In genomic region chr4:138972827-138973718, GRCm38 (mm10) we compare ENCODE assay signal across 8 mouse cellular contexts. TPM values are rescaled to one million over a fixed set of nuclear protein-coding genes. Genes with fewer than 3 reads are reported as not detected.
DNase-seq lines count a peak whose midpoint lies in the region; ATAC-seq and TF ChIP-seq lines count a peak whose summit lies in the region.

TSS of gene Tmco4 (plus strand) at chr4:138972888.

- intact Hi-C loops in heart, postnatal 14 days (cut with DNase I) = no loop called here

- H3K27ac ChIP-seq in brown adipose tissue, adult 24 weeks (replicated peaks; ENCODE audit: low read depth, low read length) = peak within 1 kb of the TSS; percentile 95
- no peak within 1 kb of the TSS for H3K27ac ChIP-seq in forebrain, embryonic 13.5 days
- 0 out of 2 replicates have a peak within 1 kb of the TSS, but pooled peaks have one; percentile 18 for H3K27ac ChIP-seq in neural tube, embryonic 13.5 days (replicated peaks)

- 3% methylated on average over 57 of the region's 60 CpGs for WGBS in forebrain, embryonic 13.5 days
- under 1% methylated on average over 60 of the region's 60 CpGs for WGBS in lung, adult 2 months
- 1% methylated on average over 59 of the region's 60 CpGs for WGBS in neural tube, embryonic 13.5 days

- peak within 1 kb of the TSS; percentile 83 for H3K9ac ChIP-seq in forebrain, embryonic 13.5 days
- H3K9ac ChIP-seq in neural tube, embryonic 13.5 days = peak within 1 kb of the TSS; percentile 78

- H3K4me1 ChIP-seq in brown adipose tissue, adult 24 weeks (ENCODE audit: control insufficient read depth, insufficient read depth, insufficient read length, low read length) = peaks cover 12% of the 10 kb centered on the region
- peaks cover 19% of the 10 kb centered on the region for H3K4me1 ChIP-seq in forebrain, embryonic 13.5 days
- H3K4me1 ChIP-seq in lung, adult 2 months (ENCODE audit: control insufficient read depth, insufficient read depth, low read length) = peaks cover 5% of the 10 kb centered on the region; the same call in 1 of the 2 replicates
- H3K4me1 ChIP-seq in neural tube, embryonic 13.5 days (replicated peaks) = peaks cover 19% of the 10 kb centered on the region

- no peaks in the 10 kb centered on the region for H3K9me3 ChIP-seq in forebrain, embryonic 13.5 days (replicated peaks)
- H3K9me3 ChIP-seq in neural tube, embryonic 13.5 days = no peaks in the 10 kb centered on the region

- no peaks in the 10 kb centered on the region for H3K27me3 ChIP-seq in forebrain, embryonic 13.5 days
- no peaks in the 10 kb centered on the region for H3K27me3 ChIP-seq in neural tube, embryonic 13.5 days

- DNase-seq in ES-CJ7 (ENCODE audit: low read depth, low spot score) = peak; percentile 77
- peak; percentile 79 to 80 for DNase-seq in heart, postnatal 14 days
- peak; percentile 81 to 88 for DNase-seq in kidney, postnatal 4 days
- peak; percentile 84 for DNase-seq in lung, adult 2 months
- DNase-seq in thymus, adult 18-20 months = peak; percentile 69 to 80

- H3K4me2 ChIP-seq in forebrain, embryonic 13.5 days = peak within 1 kb of the TSS; percentile 96
- H3K4me2 ChIP-seq in neural tube, embryonic 13.5 days = peak within 1 kb of the TSS; percentile 90

- H3K4me3 ChIP-seq in brown adipose tissue, adult 24 weeks (ENCODE audit: insufficient read depth, low read depth, low read length) = peak within 1 kb of the TSS; percentile 84
- H3K4me3 ChIP-seq in forebrain, embryonic 13.5 days = peak within 1 kb of the TSS; percentile 56
- peak within 1 kb of the TSS; percentile 72 for H3K4me3 ChIP-seq in lung, adult 2 months (replicated peaks; ENCODE audit: extremely low read depth, low read depth, low read length)
- H3K4me3 ChIP-seq in neural tube, embryonic 13.5 days = peak within 1 kb of the TSS; percentile 48

- H3K36me3 ChIP-seq in forebrain, embryonic 13.5 days (ENCODE audit: poor library complexity, severe bottlenecking) = no peaks in the 10 kb centered on the region
- no peaks in the 10 kb centered on the region for H3K36me3 ChIP-seq in neural tube, embryonic 13.5 days

- peak; percentile 88; the same call in 1 of the 2 replicates for TF ChIP-seq POLR2A in lung, adult 2 months (IDR thresholded peaks at IDR 0.05; ENCODE audit: borderline replicate concordance, extremely low read depth, low read depth, low read length)

- peak; percentile 77 for ATAC-seq in forebrain, embryonic 13.5 days
- peak; percentile 64 for ATAC-seq in neural tube, embryonic 13.5 days (ENCODE audit: low read depth)

- no peak for TF ChIP-seq CTCF in lung, adult 2 months (IDR thresholded peaks at IDR 0.05; ENCODE audit: insufficient read depth, low read length)

RNA-seq across cellular contexts. Expression of gene Tmco4, which starts in this region (rescaled TPM):
- 10.3 and 12.2 TPM in 2 replicates for polyA plus RNA-seq in brown adipose tissue, adult 24 weeks (2012; ENCODE audit: insufficient read depth, insufficient read length, missing spikeins)
- polyA plus RNA-seq in forebrain, embryonic 13.5 days (2015; fragmentation: Nextera tagmentation; extraction: Ambion mirVana) = 0.48 and 0.93 TPM in 2 replicates
- total RNA-seq in heart, postnatal 14 days (2021) = 1 to 10 TPM; 7.9 to 8.4 TPM
- 14.7 and 15.1 TPM in 2 replicates for polyA plus RNA-seq in lung, adult 2 months (2012; rRNA removed)
- polyA plus RNA-seq in neural tube, embryonic 13.5 days (2015; fragmentation: Nextera tagmentation; extraction: Ambion mirVana) = 0.80 and 1.2 TPM in 2 replicates

Comparison
In these comparisons a context has a peak if more than half of its experiments do, and no peak if none do; other contexts are left out.
1. Peak in ATAC-seq, H3K4me3 ChIP-seq, H3K9ac ChIP-seq and H3K4me2 ChIP-seq in forebrain, embryonic 13.5 days; RNA of the gene not detected or under 1 TPM.